Mouse (Mus musculus): ENCODE data around the gene Slc44a2. TPM values are rescaled to one million over a fixed set of nuclear protein-coding genes. Genes with fewer than 3 reads are reported as not detected.

The Slc44a2 gene
- polyA plus RNA-seq, 1 experiment from 2014 or later = 137 TPM

DNA sequence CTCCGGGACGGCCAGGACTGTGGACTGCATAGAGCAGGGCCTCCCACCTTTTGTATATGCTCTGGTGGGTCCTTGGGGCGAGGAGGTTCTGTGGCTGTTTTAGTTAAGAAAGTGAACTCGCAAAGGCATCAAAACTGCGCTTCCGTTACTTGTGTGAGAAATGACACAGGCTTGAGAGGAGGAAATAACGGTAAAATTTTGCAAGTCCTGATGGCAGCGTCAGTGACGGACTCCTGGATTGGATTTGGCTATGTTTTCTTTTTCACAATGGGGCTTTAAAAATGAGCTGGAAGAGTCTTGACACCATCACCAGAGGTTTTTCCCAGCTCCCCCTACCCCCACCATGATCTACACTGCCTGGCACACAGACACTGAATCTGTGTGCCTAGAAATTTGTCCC lies 80.5 kb downstream of the Slc44a2 start:
- no peaks in the 10 kb centered on the region for H3K9me3 ChIP-seq
- H3K4me3 ChIP-seq = no peak overlapping the region
- H3K36me3 ChIP-seq = peaks cover 97% of the 10 kb centered on the region
- WGBS = 92% methylated on average over 9 of the region's 9 CpGs
- no peak overlapping the region for H3K9ac ChIP-seq
- no peak overlapping the region for H3K27ac ChIP-seq
- ATAC-seq (ENCODE audit: insufficient number of reproducible peaks, low FRiP score, low TSS enrichment, low read depth) = no peak
- H3K4me1 ChIP-seq = no peaks in the 10 kb centered on the region
- no peak overlapping the region for H3K4me2 ChIP-seq
- H3K27me3 ChIP-seq = no peaks in the 10 kb centered on the region

DNA sequence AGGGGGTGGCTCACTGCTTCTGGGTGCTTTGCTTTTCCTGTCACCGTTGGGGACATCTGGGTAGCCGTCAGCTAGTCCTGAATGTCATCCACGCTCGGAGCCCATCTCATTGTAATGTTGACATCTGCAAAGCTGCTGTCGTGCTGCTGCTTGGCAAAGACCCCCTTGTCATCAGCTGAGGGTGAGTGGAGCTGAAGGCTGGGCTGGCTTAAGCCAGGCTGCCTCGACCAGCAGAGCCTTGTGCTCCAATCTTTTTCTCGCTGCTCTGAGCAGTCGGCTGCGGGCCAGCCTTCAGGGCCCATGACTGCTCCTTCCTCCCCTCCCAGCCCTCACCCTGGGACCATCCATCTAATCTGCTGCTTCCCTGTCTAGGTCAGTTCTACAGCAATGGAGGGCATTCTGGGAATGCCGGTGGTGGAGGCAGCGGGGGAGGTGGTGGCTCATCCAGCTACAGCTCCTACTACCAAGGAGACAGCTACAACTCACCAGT lies 82.3 kb downstream of the Slc44a2 start:
- WGBS = 85% methylated on average over 11 of the region's 11 CpGs
- H3K27me3 ChIP-seq = no peaks in the 10 kb centered on the region
- peaks cover 89% of the 10 kb centered on the region for H3K36me3 ChIP-seq
- no peaks in the 10 kb centered on the region for H3K4me1 ChIP-seq
- H3K9ac ChIP-seq = no peak overlapping the region
- no peak for ATAC-seq (ENCODE audit: insufficient number of reproducible peaks, low FRiP score, low TSS enrichment, low read depth)
- no peak overlapping the region for H3K27ac ChIP-seq
- no peak overlapping the region for H3K4me2 ChIP-seq
- H3K4me3 ChIP-seq = no peak overlapping the region
- no peaks in the 10 kb centered on the region for H3K9me3 ChIP-seq

DNA sequence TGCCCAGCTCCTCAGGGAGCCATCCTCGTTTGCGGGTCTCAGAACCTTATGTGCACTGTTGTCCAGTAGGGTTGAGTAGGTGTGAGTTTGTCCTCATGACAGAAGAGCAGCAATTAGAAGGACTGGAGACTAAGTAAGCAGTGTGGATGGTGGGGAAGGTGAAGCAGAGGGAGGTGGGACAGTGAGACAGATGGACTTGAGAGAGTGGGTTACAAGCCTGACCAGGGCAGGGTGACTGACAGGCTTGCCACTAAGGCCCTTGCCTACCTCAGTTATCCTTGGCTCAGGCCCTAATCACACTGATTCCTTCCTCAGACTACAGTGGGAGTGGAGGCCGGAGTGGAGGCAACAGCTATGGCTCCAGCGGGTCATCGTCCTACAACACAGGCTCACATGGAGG lies 83.2 kb downstream of the Slc44a2 start:
- peaks cover 79% of the 10 kb centered on the region for H3K36me3 ChIP-seq
- ATAC-seq (ENCODE audit: insufficient number of reproducible peaks, low FRiP score, low TSS enrichment, low read depth) = no peak
- H3K4me2 ChIP-seq = no peak overlapping the region
- no peaks in the 10 kb centered on the region for H3K27me3 ChIP-seq
- WGBS = 91% methylated on average over 5 of the region's 5 CpGs
- H3K27ac ChIP-seq = no peak overlapping the region
- no peak overlapping the region for H3K9ac ChIP-seq
- H3K4me3 ChIP-seq = no peak overlapping the region
- no peaks in the 10 kb centered on the region for H3K4me1 ChIP-seq
- H3K9me3 ChIP-seq = no peaks in the 10 kb centered on the region

Other genes with a start within 250 kb of the Slc44a2 start
- gene Gm49373, start 247.6 kb upstream of the Slc44a2 start, polyA plus RNA-seq (2015; fragmentation: Nextera tagmentation; extraction: Ambion mirVana) = 0.60 and 0.93 TPM in 2 replicates
- 53.3 and 57.9 TPM in 2 replicates for gene Fdx1l, start 247.1 kb upstream of the Slc44a2 start, polyA plus RNA-seq (2015; fragmentation: Nextera tagmentation; extraction: Ambion mirVana)
- gene Gm38431, start 228.7 kb upstream of the Slc44a2 start, polyA plus RNA-seq (2015; fragmentation: Nextera tagmentation; extraction: Ambion mirVana) = 1.2 and 1.6 TPM in 2 replicates
- 49.6 and 55.0 TPM in 2 replicates for gene Raver1, start 228.7 kb upstream of the Slc44a2 start, polyA plus RNA-seq (2015; fragmentation: Nextera tagmentation; extraction: Ambion mirVana)
- gene Tyk2, start 189.5 kb upstream of the Slc44a2 start, polyA plus RNA-seq (2015; fragmentation: Nextera tagmentation; extraction: Ambion mirVana) = 13.1 and 13.2 TPM in 2 replicates
- gene Cdc37, start 170.7 kb upstream of the Slc44a2 start, polyA plus RNA-seq (2015; fragmentation: Nextera tagmentation; extraction: Ambion mirVana) = 298 and 326 TPM in 2 replicates
- gene Pde4a, start 155.0 kb upstream of the Slc44a2 start, polyA plus RNA-seq (2015; fragmentation: Nextera tagmentation; extraction: Ambion mirVana) = 6.1 and 6.4 TPM in 2 replicates
- gene Keap1, start 81.3 kb upstream of the Slc44a2 start, polyA plus RNA-seq (2015; fragmentation: Nextera tagmentation; extraction: Ambion mirVana) = 77.7 and 78.6 TPM in 2 replicates
- gene S1pr5, start 72.3 kb upstream of the Slc44a2 start, polyA plus RNA-seq (2015; fragmentation: Nextera tagmentation; extraction: Ambion mirVana) = 6.2 and 6.3 TPM in 2 replicates
- gene Atg4d, start 55.4 kb upstream of the Slc44a2 start, polyA plus RNA-seq (2015; fragmentation: Nextera tagmentation; extraction: Ambion mirVana) = 40.8 and 44.2 TPM in 2 replicates
- 13.1 and 18.4 TPM in 2 replicates for gene Kri1, start 32.7 kb upstream of the Slc44a2 start, polyA plus RNA-seq (2015; fragmentation: Nextera tagmentation; extraction: Ambion mirVana)
- gene Cdkn2d, start 29.3 kb upstream of the Slc44a2 start, polyA plus RNA-seq (2015; fragmentation: Nextera tagmentation; extraction: Ambion mirVana) = 55.3 and 60.1 TPM in 2 replicates
- gene Ap1m2, start 8.4 kb upstream of the Slc44a2 start, polyA plus RNA-seq (2015; fragmentation: Nextera tagmentation; extraction: Ambion mirVana) = 42.3 and 43.2 TPM in 2 replicates
- gene Ilf3, start 47.2 kb downstream of the Slc44a2 start, polyA plus RNA-seq (2015; fragmentation: Nextera tagmentation; extraction: Ambion mirVana) = 169 and 174 TPM in 2 replicates
- 42.3 and 45.0 TPM in 2 replicates for gene Qtrt1, start 91.1 kb downstream of the Slc44a2 start, polyA plus RNA-seq (2015; fragmentation: Nextera tagmentation; extraction: Ambion mirVana)
- 76.1 and 84.4 TPM in 2 replicates for gene Dnm2, start 104.2 kb downstream of the Slc44a2 start, polyA plus RNA-seq (2015; fragmentation: Nextera tagmentation; extraction: Ambion mirVana)
- 123 and 132 TPM in 2 replicates for gene Tmed1, start 189.6 kb downstream of the Slc44a2 start, polyA plus RNA-seq (2015; fragmentation: Nextera tagmentation; extraction: Ambion mirVana)
- gene AB124611, start 205.5 kb downstream of the Slc44a2 start, polyA plus RNA-seq (2015; fragmentation: Nextera tagmentation; extraction: Ambion mirVana) = 3.5 and 3.6 TPM in 2 replicates
- 47.3 and 53.2 TPM in 2 replicates for gene Carm1, start 226.2 kb downstream of the Slc44a2 start, polyA plus RNA-seq (2015; fragmentation: Nextera tagmentation; extraction: Ambion mirVana)

All from limb, embryonic 15.5 days (tissue).